Mouse (Mus musculus) myocyte (in vitro differentiated cells): ENCODE results near the gene Hnrnpa1. TPM values are rescaled to one million over a fixed set of nuclear protein-coding genes. Genes with fewer than 3 reads are reported as not detected.

Experiments used
- H3K27me3 ChIP-seq: one replicate; pipeline ENCODE4 v1.6.1; 2011; ENCODE audit not compliant: control insufficient read depth, insufficient read depth, insufficient read length
- H3K36me3 ChIP-seq: one replicate; pipeline ENCODE4 v1.6.1; 2011; ENCODE audit not compliant: control insufficient read depth, insufficient read depth
- H3K4me2 ChIP-seq: one replicate; pipeline ENCODE4 v1.6.1; 2011; ENCODE audit warnings: low read depth, control low read depth
- H3K4me3 ChIP-seq: one replicate; pipeline ENCODE4 v1.5.1; 2011; ENCODE audit warnings: mild to moderate bottlenecking, control low read depth, moderate library complexity
- H3K79me2 ChIP-seq: one replicate; pipeline ENCODE4 v1.6.1; 2011; ENCODE audit not compliant: control insufficient read depth, insufficient read depth
- H3ac ChIP-seq: one replicate; pipeline ENCODE4 v1.6.1; 2011; ENCODE audit not compliant: control insufficient read depth, insufficient read length
- MYOD1 ChIP-seq, 3 experiments: IDR thresholded peaks; one replicate each; pipeline ENCODE4 v1.6.1; 2011; ENCODE audit warnings: control low read depth in 2 of 3, low read depth in 2 of 3, mild to moderate bottlenecking in 2 of 3, moderate library complexity in 1 of 3; ENCODE audit not compliant: insufficient read length in 2 of 3, control insufficient read depth in 1 of 3
- TCF3 ChIP-seq: IDR thresholded peaks from one replicate; pipeline ENCODE4 v1.6.1; 2011; ENCODE audit warnings: low read depth, control low read depth; ENCODE audit not compliant: insufficient read length
- polyA plus RNA-seq: library from polyadenylated mRNA; unstranded; fragments of >200 nt; fragmentation: generic; extraction: Trizol; gene quantifications from one replicate; pipeline ENCODE4 v1.2.1, GENCODE M21; 2012; ENCODE audit warnings: missing spikeins

The Hnrnpa1 gene
- polyA plus RNA-seq, 1 experiment: 285 TPM

- Histone ChIP-seq H3K79me2 (no peaks in the 10 kb centered on the region), H3K27me3 (no peaks in the 10 kb centered on the region), H3K4me3 (no peak overlapping the region), H3ac (no peak overlapping the region), H3K36me3 (peaks cover 53% of the 10 kb centered on the region), H3K4me2 (no peak overlapping the region)
- TF ChIP-seq TCF3 (no peak), MYOD1 (IDR thresholded peaks at IDR 0.05; ENCODE audit: control insufficient read depth in 1 of 3, insufficient read length in 2 of 3, low read depth in 2 of 3) (peak in 1 of 3 experiments; percentile 26)
Measured at GRCm38 (mm10) chr15:103295851-103296250, 55.6 kb downstream of the Hnrnpa1 start.

Other genes starting within 250 kb of the Hnrnpa1 start
- gene Hoxc8, start 249.8 kb upstream of the Hnrnpa1 start, polyA plus RNA-seq: 0.71 TPM
- 14.0 TPM for gene Hoxc6, start 242.2 kb upstream of the Hnrnpa1 start, polyA plus RNA-seq
- gene Hoxc4, start 221.5 kb upstream of the Hnrnpa1 start, polyA plus RNA-seq: 3.6 TPM
- gene Smug1, start 73.3 kb upstream of the Hnrnpa1 start, polyA plus RNA-seq: 18.6 TPM
- gene Cbx5, start 616 bp upstream of the Hnrnpa1 start, polyA plus RNA-seq: 54.8 TPM
- 0.42 TPM for gene Nfe2, start 18.0 kb downstream of the Hnrnpa1 start, polyA plus RNA-seq
- 172 TPM for gene Copz1, start 32.3 kb downstream of the Hnrnpa1 start, polyA plus RNA-seq
- 0.05 TPM for gene Gpr84, start 70.2 kb downstream of the Hnrnpa1 start, polyA plus RNA-seq
- 35.6 TPM for gene Zfp385a, start 99.7 kb downstream of the Hnrnpa1 start, polyA plus RNA-seq
- 162 TPM for gene Itga5, start 126.3 kb downstream of the Hnrnpa1 start, polyA plus RNA-seq
- gene Gtsf1, start 190.0 kb downstream of the Hnrnpa1 start, polyA plus RNA-seq: 0.71 TPM
- gene Gtsf2, start 208.0 kb downstream of the Hnrnpa1 start, polyA plus RNA-seq: not detected
- gene Nckap1l, start 213.4 kb downstream of the Hnrnpa1 start, polyA plus RNA-seq: 0.90 TPM